Mouse (Mus musculus): ENCODE data around the gene Gm17949. TPM values are rescaled to one million over a fixed set of nuclear protein-coding genes. Genes with fewer than 3 reads are reported as not detected.
A peak's percentile ranks its signal among the peaks of the same experiment; 100 is the strongest.

Gene Gm17949
- total and polyA plus RNA-seq, 3 experiments, result 0.08 to 0.13 TPM; not detected in 1

DNA sequence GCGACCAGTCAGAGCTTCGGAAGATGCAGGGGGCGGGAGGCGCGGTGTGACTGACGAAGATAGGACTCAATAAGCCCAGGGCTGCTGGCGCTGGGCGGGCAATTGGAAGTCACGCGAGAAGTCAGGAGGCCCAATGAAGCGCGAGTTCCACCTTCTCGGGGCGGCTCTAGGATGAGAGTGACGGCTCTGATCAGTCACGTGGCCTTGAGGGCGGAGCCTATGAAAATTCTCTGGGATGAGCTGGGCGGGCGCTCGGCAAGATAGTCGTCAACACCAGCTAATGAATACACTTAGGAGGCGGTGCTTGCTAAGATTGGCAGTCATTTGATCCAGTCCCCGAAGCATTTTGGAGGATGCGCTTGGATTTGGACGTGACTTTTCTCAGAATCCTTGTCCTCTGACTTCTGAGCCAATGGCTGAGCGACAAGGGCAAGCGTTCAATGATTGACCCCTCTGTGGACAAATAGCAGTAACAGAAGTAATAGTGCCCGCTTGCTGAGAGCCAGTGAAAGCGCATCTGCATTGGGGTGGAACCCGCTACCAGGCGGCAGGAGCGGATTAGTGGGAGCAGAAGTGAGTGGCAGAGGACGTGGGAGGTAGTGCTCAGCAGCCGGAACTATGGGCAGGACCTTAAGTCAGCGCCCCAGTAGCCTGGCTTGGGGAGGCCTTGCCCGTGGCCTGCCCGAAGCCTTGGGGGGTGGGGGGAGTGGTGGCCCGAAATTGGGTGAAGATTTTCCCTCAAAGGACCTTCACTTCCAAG, 20.6 kb downstream of the Gm17949 start (continued):
- TF ChIP-seq HCFC1 (IDR thresholded peaks at IDR 0.05; ENCODE audit: low read depth, low read length), result peak; percentile 59
- TF ChIP-seq CHD1 (IDR thresholded peaks at IDR 0.05; ENCODE audit: low read depth, low read length), result no peak
- peak; percentile 94 for TF ChIP-seq MAX (IDR thresholded peaks at IDR 0.05; ENCODE audit: low read length)
- peak; percentile 93 for TF ChIP-seq CHD2 (IDR thresholded peaks at IDR 0.05; ENCODE audit: low read length)
- TF ChIP-seq TCF12 (IDR thresholded peaks at IDR 0.05; ENCODE audit: low read depth, low read length), result peak; percentile 46; the same call in 1 of the 2 replicates
- TF ChIP-seq KAT2A (conservative IDR thresholded peaks at IDR 0.05; ENCODE audit: low read depth, low read length), result peak; percentile 22; the same call in 1 of the 2 replicates
- 0 out of 2 replicates have a peak, but pooled peaks have one; percentile 34 for TF ChIP-seq SIN3A (IDR thresholded peaks at IDR 0.05; ENCODE audit: low read length)
- TF ChIP-seq MAZ (IDR thresholded peaks at IDR 0.05; ENCODE audit: low read depth, low read length), result no peak
- TF ChIP-seq SMC3 (IDR thresholded peaks at IDR 0.05; ENCODE audit: low read depth, low read length), result no peak
- peak; percentile 76 for TF ChIP-seq NELFE (IDR thresholded peaks at IDR 0.05; ENCODE audit: low read depth, low read length)
- peak; percentile 84; the same call in 1 of the 2 replicates for TF ChIP-seq POLR2AphosphoS5 (IDR thresholded peaks at IDR 0.05; ENCODE audit: borderline replicate concordance, low read depth, low read length)
- no peak for TF ChIP-seq EP300 (IDR thresholded peaks at IDR 0.05; ENCODE audit: low read depth in 1 of 2, low read length in 2 of 2)
- no peak; the same call in 1 of the 2 replicates for TF ChIP-seq MYC (IDR thresholded peaks at IDR 0.05; ENCODE audit: low read depth, low read length)
- peak; percentile 62 to 96 for TF ChIP-seq POLR2A (IDR thresholded peaks at IDR 0.05; ENCODE audit: control insufficient read depth in 1 of 2, insufficient read depth in 1 of 2, low read depth in 1 of 2, low read length in 2 of 2, poor library complexity in 1 of 2)
- TF ChIP-seq MAFK (IDR thresholded peaks at IDR 0.05; ENCODE audit: borderline replicate concordance, low read depth, low read length), result no peak
- peak; percentile 83; the same call in 1 of the 2 replicates for TF ChIP-seq POLR2AphosphoS2 (IDR thresholded peaks at IDR 0.05; ENCODE audit: low read length)
- TF ChIP-seq MYB (IDR thresholded peaks at IDR 0.05; ENCODE audit: low read depth, low read length), result no peak
- TF ChIP-seq USF2 (IDR thresholded peaks at IDR 0.05; ENCODE audit: borderline replicate concordance in 1 of 2, insufficient read depth in 1 of 2, low read depth in 1 of 2, low read length in 2 of 2), result peak; percentile 88 to 91
- TF ChIP-seq MEF2A (IDR thresholded peaks at IDR 0.05; ENCODE audit: extremely low read depth, insufficient replicate concordance, low read depth, low read length, poor library complexity, severe bottlenecking), result no peak
- peak; percentile 49 for TF ChIP-seq GATA1 (IDR thresholded peaks at IDR 0.05; ENCODE audit: low read depth, low read length)
- TF ChIP-seq BHLHE40 (IDR thresholded peaks at IDR 0.05; ENCODE audit: borderline replicate concordance, low read depth, low read length), result no peak

GRCm38 (mm10) chr17:57032854-57033253, 21.6 kb downstream of the Gm17949 start:
- H3K9ac ChIP-seq (ENCODE audit: control insufficient read depth, low read depth, low read length, poor library complexity, severe bottlenecking), result peak overlapping the region; percentile 83
- no peaks in the 10 kb centered on the region for H3K9me3 ChIP-seq (replicated peaks; ENCODE audit: insufficient read depth, low read length)
- no peaks in the 10 kb centered on the region for H3K27me3 ChIP-seq (ENCODE audit: control insufficient read depth in 1 of 2, insufficient read depth in 2 of 2, low read length in 2 of 2)
- no peak for TF ChIP-seq ZMIZ1 (IDR thresholded peaks at IDR 0.05; ENCODE audit: low read depth, low read length)
- TF ChIP-seq ETS1 (IDR thresholded peaks at IDR 0.05; ENCODE audit: low read depth, low read length), result no peak
- TF ChIP-seq TCF12 (IDR thresholded peaks at IDR 0.05; ENCODE audit: low read depth, low read length), result no peak
- no peak for TF ChIP-seq USF2 (IDR thresholded peaks at IDR 0.05; ENCODE audit: borderline replicate concordance in 1 of 2, insufficient read depth in 1 of 2, low read depth in 1 of 2, low read length in 2 of 2)
- no peak for TF ChIP-seq NELFE (IDR thresholded peaks at IDR 0.05; ENCODE audit: low read depth, low read length)
- TF ChIP-seq KAT2A (conservative IDR thresholded peaks at IDR 0.05; ENCODE audit: low read depth, low read length), result no peak
- TF ChIP-seq MEF2A (IDR thresholded peaks at IDR 0.05; ENCODE audit: extremely low read depth, insufficient replicate concordance, low read depth, low read length, poor library complexity, severe bottlenecking), result no peak
- TF ChIP-seq RCOR1 (IDR thresholded peaks at IDR 0.05; ENCODE audit: low read depth, low read length), result no peak
- TF ChIP-seq MYC (IDR thresholded peaks at IDR 0.05; ENCODE audit: low read depth, low read length), result no peak
- TF ChIP-seq MAX (IDR thresholded peaks at IDR 0.05; ENCODE audit: low read length), result no peak
- no peak for TF ChIP-seq ZKSCAN1 (IDR thresholded peaks at IDR 0.05; ENCODE audit: low read depth, low read length)
- no peak for TF ChIP-seq ZNF384 (IDR thresholded peaks at IDR 0.05; ENCODE audit: low read depth, low read length)
- TF ChIP-seq EP300 (IDR thresholded peaks at IDR 0.05; ENCODE audit: low read depth in 1 of 2, low read length in 2 of 2), result no peak
- no peak for TF ChIP-seq BHLHE40 (IDR thresholded peaks at IDR 0.05; ENCODE audit: borderline replicate concordance, low read depth, low read length)
- TF ChIP-seq POLR2AphosphoS5 (IDR thresholded peaks at IDR 0.05; ENCODE audit: borderline replicate concordance, low read depth, low read length), result no peak
- no peak for TF ChIP-seq CHD2 (IDR thresholded peaks at IDR 0.05; ENCODE audit: low read length)
- no peak for TF ChIP-seq TAL1 (IDR thresholded peaks at IDR 0.05; ENCODE audit: low read length)
- no peak for TF ChIP-seq TBP (IDR thresholded peaks at IDR 0.05; ENCODE audit: low read depth, low read length)
- TF ChIP-seq RAD21 (IDR thresholded peaks at IDR 0.05; ENCODE audit: low read depth, low read length), result no peak
- no peak for TF ChIP-seq ZC3H11A (IDR thresholded peaks at IDR 0.05; ENCODE audit: low read depth, low read length)
- H3K36me3 ChIP-seq (ENCODE audit: control insufficient read depth in 1 of 2, insufficient read depth in 2 of 2, low read length in 2 of 2), result peaks cover 2 to 10% of the 10 kb centered on the region in 2 experiments; a peak in 3 of 4 replicates
- H3K4me1 ChIP-seq (ENCODE audit: control insufficient read depth in 1 of 2, insufficient read depth in 2 of 2, low read length in 2 of 2), result peaks cover 0 to 18% of the 10 kb centered on the region in 2 experiments; a peak in 2 of 4 replicates
- H3K27ac ChIP-seq (ENCODE audit: control insufficient read depth, low read depth, low read length), result no peak overlapping the region
- no peak overlapping the region; a peak in 1 of 4 replicates for H3K4me3 ChIP-seq (ENCODE audit: control insufficient read depth in 1 of 2, insufficient read depth in 1 of 2, low read depth in 2 of 2, low read length in 2 of 2)
- DNase-seq (ENCODE audit: low read depth, low spot score), result no peak
- peaks cover 33% of the 10 kb centered on the region for H3K79me2 ChIP-seq (ENCODE audit: control insufficient read depth, insufficient read depth, low read length, poor library complexity)
